Mouse (Mus musculus) macrophage (primary cell): ENCODE data around the gene 0610010K14Rik. TPM values are rescaled to one million over a fixed set of nuclear protein-coding genes. Genes with fewer than 3 reads are reported as not detected.

Experiments used
- H3K27ac ChIP-seq: fragments of 350-480 bp; formaldehyde crosslinking; 2 replicates; pipeline ENCODE4 v1.9.0; 2021
- H3K36me3 ChIP-seq: fragments of 350-480 bp; formaldehyde crosslinking; 2 replicates; pipeline ENCODE4 v1.9.0; 2021; ENCODE audit errors: inconsistent target
- H3K4me3 ChIP-seq: fragments of 350-480 bp; formaldehyde crosslinking; 2 replicates; pipeline ENCODE4 v1.9.0; 2021; ENCODE audit errors: inconsistent target
- H3K79me2 ChIP-seq: fragments of 350-480 bp; formaldehyde crosslinking; 2 replicates; pipeline ENCODE4 v1.9.0; 2021; ENCODE audit errors: inconsistent target
- WGBS: methylation state at CpG from one replicate; pipeline ENCODE4 v1.1.7; 2026; ENCODE audit warnings: inconsistent platforms; ENCODE audit not compliant: missing documents; 5-methylcytosine and 5-hydroxymethylcytosine counted together
- polyA plus RNA-seq: library from polyadenylated mRNA; stranded (reverse); fragments of 250-400 nt; gene quantifications from 3 replicates; pipeline ENCODE4 v1.2.4, GENCODE M21; 2018; ENCODE audit warnings: inconsistent platforms
- total RNA-seq, 78 experiments: library from RNA; depleted of rRNA; stranded (reverse); fragments of 250-400 nt; gene quantifications; 1 replicate in 9 of 78; 2 replicates in 24 of 78; 3 replicates in 43 of 78; 4 replicates in 2 of 78; pipeline ENCODE4 v1.2.4; 2018; ENCODE audit warnings: inconsistent platforms in 56 of 78

0610010K14Rik gene
- total RNA-seq (2018; cell fraction: chromatin; rRNA removed), result 10 to 100 TPM in 15 of 26 experiments, 1 to 10 TPM in 11; 3.2 to 41.6 (median 12.0) TPM
- 10 to 100 TPM; 27.5 to 53.2 (median 39.7) TPM for total RNA-seq (2018; cell fraction: cytosol; rRNA removed)
- 10 to 100 TPM in 21 of 26 experiments, 1 to 10 TPM in 5; 5.8 to 55.5 (median 12.9) TPM for total RNA-seq (2018; cell fraction: nucleus; rRNA removed)
- 55.0 to 61.6 TPM (median 59.2 TPM) in 3 replicates for polyA plus RNA-seq

GRCm38 (mm10) chr11:70237457-70238167, at the start of gene 0610010K14Rik:
Gene 0610010K14Rik (minus strand): TSS chr11:70237914.
- H3K79me2 ChIP-seq, result peaks cover 25% of the 10 kb centered on the region
- peak within 1 kb of the TSS; percentile 100 for H3K4me3 ChIP-seq
- H3K36me3 ChIP-seq, result peaks cover 12% of the 10 kb centered on the region; the same call in 1 of the 2 replicates
- peak within 1 kb of the TSS; percentile 90 for H3K27ac ChIP-seq
- 1% methylated on average over 63 of the region's 70 CpGs for WGBS

GRCm38 (mm10) chr11:70285686-70286085, 48.0 kb upstream of the 0610010K14Rik start:
- Histone ChIP-seq H3K36me3 (no peaks in the 10 kb centered on the region), H3K79me2 (no peaks in the 10 kb centered on the region), H3K27ac (no peak overlapping the region), H3K4me3 (no peak overlapping the region)
- WGBS, result 74% methylated on average over 5 of the region's 5 CpGs

- 21% methylated on average over 3 of the region's 3 CpGs for WGBS
- Histone ChIP-seq H3K4me3 (no peak overlapping the region), H3K79me2 (no peaks in the 10 kb centered on the region), H3K27ac (no peak overlapping the region), H3K36me3 (no peaks in the 10 kb centered on the region)
These were observed 47.0 kb upstream of the 0610010K14Rik start for GRCm38 (mm10) chr11:70284757-70285156.

GRCm38 (mm10) chr11:70283666-70284065, 46.0 kb upstream of the 0610010K14Rik start:
- H3K27ac ChIP-seq, result no peak overlapping the region
- 87% methylated on average over 4 of the region's 4 CpGs for WGBS
- H3K4me3 ChIP-seq, result no peak overlapping the region
- no peaks in the 10 kb centered on the region for H3K79me2 ChIP-seq
- no peaks in the 10 kb centered on the region for H3K36me3 ChIP-seq

GRCm38 (mm10) chr11:70280441-70280840, 42.7 kb upstream of the 0610010K14Rik start:
- no peak overlapping the region for H3K27ac ChIP-seq
- no peak overlapping the region for H3K4me3 ChIP-seq
- no peaks in the 10 kb centered on the region for H3K36me3 ChIP-seq
- WGBS, result 20% methylated on average over 3 of the region's 3 CpGs
- H3K79me2 ChIP-seq, result no peaks in the 10 kb centered on the region

GRCm38 (mm10) chr11:70278961-70279360, 41.2 kb upstream of the 0610010K14Rik start:
- Histone ChIP-seq H3K79me2 (no peaks in the 10 kb centered on the region), H3K36me3 (no peaks in the 10 kb centered on the region), H3K4me3 (no peak overlapping the region), H3K27ac (no peak overlapping the region)
- WGBS, result 98% methylated on average over 3 of the region's 3 CpGs

GRCm38 (mm10) chr11:70271641-70272040, 33.9 kb upstream of the 0610010K14Rik start:
- Histone ChIP-seq H3K36me3 (no peaks in the 10 kb centered on the region), H3K4me3 (no peak overlapping the region), H3K79me2 (no peaks in the 10 kb centered on the region), H3K27ac (no peak overlapping the region)
- WGBS, result 92% methylated on average over 7 of the region's 7 CpGs

- no peaks in the 10 kb centered on the region for H3K36me3 ChIP-seq
- 100% methylated on average over 1 of the region's 1 CpGs for WGBS
- H3K27ac ChIP-seq, result no peak overlapping the region
- H3K4me3 ChIP-seq, result no peak overlapping the region
- no peaks in the 10 kb centered on the region for H3K79me2 ChIP-seq
These were observed 28.7 kb upstream of the 0610010K14Rik start for GRCm38 (mm10) chr11:70266405-70266804.

- 91% methylated on average over 4 of the region's 4 CpGs for WGBS
- H3K79me2 ChIP-seq, result no peaks in the 10 kb centered on the region
- no peaks in the 10 kb centered on the region for H3K36me3 ChIP-seq
- H3K4me3 ChIP-seq, result no peak overlapping the region
- no peak overlapping the region for H3K27ac ChIP-seq
These were observed 28.1 kb upstream of the 0610010K14Rik start for GRCm38 (mm10) chr11:70265819-70266218.

GRCm38 (mm10) chr11:70265252-70265651, 27.5 kb upstream of the 0610010K14Rik start:
- H3K27ac ChIP-seq, result no peak overlapping the region
- WGBS, result 42% methylated on average over 3 of the region's 3 CpGs

GRCm38 (mm10) chr11:70259035-70259434, 21.3 kb upstream of the 0610010K14Rik start:
- H3K4me3 ChIP-seq, result no peak overlapping the region
- WGBS, result 95% methylated on average over 4 of the region's 4 CpGs
- no peaks in the 10 kb centered on the region for H3K36me3 ChIP-seq
- H3K27ac ChIP-seq, result no peak overlapping the region
- no peaks in the 10 kb centered on the region for H3K79me2 ChIP-seq

More at GRCm38 (mm10) chr11:70265252-70265651, 27.5 kb upstream of the 0610010K14Rik start:
- H3K36me3 ChIP-seq, result no peaks in the 10 kb centered on the region
- no peak overlapping the region for H3K4me3 ChIP-seq
- H3K79me2 ChIP-seq, result no peaks in the 10 kb centered on the region

GRCm38 (mm10) chr11:70254931-70255531, 17.3 kb upstream of the 0610010K14Rik start, which contains the start of gene Alox12:
Gene Alox12 (minus strand): TSS chr11:70255353.
- Histone ChIP-seq H3K36me3 (no peaks in the 10 kb centered on the region), H3K27ac (no peak within 1 kb of the TSS), H3K4me3 (no peak within 1 kb of the TSS), H3K79me2 (no peaks in the 10 kb centered on the region)
- WGBS, result 21% methylated on average over 25 of the region's 25 CpGs

GRCm38 (mm10) chr11:70254337-70254736, 16.6 kb upstream of the 0610010K14Rik start:
- Histone ChIP-seq H3K4me3 (no peak overlapping the region), H3K79me2 (no peaks in the 10 kb centered on the region), H3K36me3 (no peaks in the 10 kb centered on the region), H3K27ac (no peak overlapping the region)
- WGBS, result 2% methylated on average over 16 of the region's 18 CpGs

GRCm38 (mm10) chr11:70251853-70252252, 14.1 kb upstream of the 0610010K14Rik start:
- Histone ChIP-seq H3K4me3 (no peak overlapping the region), H3K27ac (no peak overlapping the region), H3K79me2 (no peaks in the 10 kb centered on the region), H3K36me3 (no peaks in the 10 kb centered on the region)
- 92% methylated on average over 6 of the region's 8 CpGs for WGBS

- WGBS, result 23% methylated on average over 11 of the region's 11 CpGs
- H3K4me3 ChIP-seq, result no peak overlapping the region
- no peak overlapping the region for H3K27ac ChIP-seq
- H3K36me3 ChIP-seq, result no peaks in the 10 kb centered on the region
- H3K79me2 ChIP-seq, result no peaks in the 10 kb centered on the region
These were observed 12.4 kb upstream of the 0610010K14Rik start for GRCm38 (mm10) chr11:70250150-70250549.
